Mouse (Mus musculus) embryonic fibroblast, embryonic 13.5 days (primary cell): ENCODE measurements around the gene Edc3. TPM values are rescaled to one million over a fixed set of nuclear protein-coding genes. Genes with fewer than 3 reads are reported as not detected.

Source experiments
- H3K27ac ChIP-seq: 2 replicates; pipeline ENCODE4 v1.5.1; 2012; ENCODE audit warnings: low read length, control low read depth, inconsistent platforms; ENCODE audit not compliant: insufficient read depth
- H3K4me1 ChIP-seq: 2 replicates; pipeline ENCODE4 v1.6.1; 2011; ENCODE audit warnings: low read length; ENCODE audit not compliant: control insufficient read depth, insufficient read depth
- H3K4me3 ChIP-seq: 2 replicates; pipeline ENCODE4 v1.5.1; 2011; ENCODE audit warnings: mild to moderate bottlenecking, control low read depth, low read length; ENCODE audit not compliant: insufficient read depth
- CTCF ChIP-seq: IDR thresholded peaks from 2 replicates; pipeline ENCODE4 v1.5.1; 2011; ENCODE audit warnings: mild to moderate bottlenecking, control low read depth, low read length, moderate library complexity, borderline replicate concordance; ENCODE audit not compliant: insufficient read depth
- POLR2A ChIP-seq: IDR thresholded peaks from 2 replicates; pipeline ENCODE4 v1.6.1; 2011; ENCODE audit warnings: low read depth, mild to moderate bottlenecking, control low read depth, low read length, moderate library complexity
- polyA plus RNA-seq: library from polyadenylated mRNA; stranded (reverse); fragments of >200 nt; gene quantifications from 2 replicates; pipeline ENCODE4 v1.2.4, GENCODE M21; 2011; ENCODE audit warnings: low read depth; ENCODE audit not compliant: missing spikeins, insufficient read length

The Edc3 gene
- polyA plus RNA-seq, 1 experiment = 16.6 TPM

- Histone ChIP-seq H3K4me3 (no peak overlapping the region), H3K27ac (no peak overlapping the region), H3K4me1 (no peaks in the 10 kb centered on the region)
- TF ChIP-seq POLR2A (no peak), CTCF (no peak)
Measured at GRCm38 (mm10) chr9:57669566-57669965, 38.8 kb upstream of the Edc3 start.

GRCm38 (mm10) chr9:57671037-57671436 is 37.3 kb upstream of the Edc3 start:
- Histone ChIP-seq H3K27ac (no peak overlapping the region), H3K4me3 (no peak overlapping the region), H3K4me1 (no peaks in the 10 kb centered on the region)
- TF ChIP-seq POLR2A (no peak), CTCF (no peak)

GRCm38 (mm10) chr9:57671500-57671899 is 36.8 kb upstream of the Edc3 start:
- Histone ChIP-seq H3K27ac (no peak overlapping the region), H3K4me1 (no peaks in the 10 kb centered on the region), H3K4me3 (no peak overlapping the region)
- TF ChIP-seq CTCF = no peak
- TF ChIP-seq POLR2A = no peak

GRCm38 (mm10) chr9:57681411-57681810 is 26.9 kb upstream of the Edc3 start:
- no peak for TF ChIP-seq POLR2A
- TF ChIP-seq CTCF = no peak
- Histone ChIP-seq H3K4me1 (no peaks in the 10 kb centered on the region), H3K27ac (no peak overlapping the region), H3K4me3 (no peak overlapping the region)

GRCm38 (mm10) chr9:57683520-57683919 is 24.8 kb upstream of the Edc3 start, which contains the start of gene Cyp1a2:
Cyp1a2 (minus strand) TSS chr9:57683703.
- Histone ChIP-seq H3K27ac (no peak within 1 kb of the TSS), H3K4me1 (no peaks in the 10 kb centered on the region), H3K4me3 (no peak within 1 kb of the TSS)
- no peak for TF ChIP-seq POLR2A
- no peak for TF ChIP-seq CTCF

GRCm38 (mm10) chr9:57686011-57686410 is 22.3 kb upstream of the Edc3 start:
- TF ChIP-seq CTCF = no peak
- no peak for TF ChIP-seq POLR2A
- Histone ChIP-seq H3K4me3 (no peak overlapping the region), H3K27ac (no peak overlapping the region), H3K4me1 (no peaks in the 10 kb centered on the region)

- no peak within 1 kb of the TSS for H3K27ac ChIP-seq
- no peak within 1 kb of the TSS for H3K4me3 ChIP-seq
- H3K4me1 ChIP-seq = no peaks in the 10 kb centered on the region
- TF ChIP-seq CTCF (no peak), POLR2A (no peak)
Measured at GRCm38 (mm10) chr9:57687751-57688150, 20.6 kb upstream of the Edc3 start, which contains the start of gene Cyp1a1. Cyp1a1 (plus strand) TSS chr9:57687928.

- H3K4me1 ChIP-seq = no peaks in the 10 kb centered on the region
- TF ChIP-seq CTCF = no peak
- no peak for TF ChIP-seq POLR2A
- no peak overlapping the region for H3K27ac ChIP-seq
- no peak overlapping the region for H3K4me3 ChIP-seq
Measured at GRCm38 (mm10) chr9:57688158-57688557, 20.2 kb upstream of the Edc3 start.

- no peak overlapping the region for H3K27ac ChIP-seq
- H3K4me3 ChIP-seq = no peak overlapping the region
- no peaks in the 10 kb centered on the region for H3K4me1 ChIP-seq
- no peak for TF ChIP-seq POLR2A
Measured at GRCm38 (mm10) chr9:57688606-57689005, 19.7 kb upstream of the Edc3 start.

GRCm38 (mm10) chr9:57694108-57694507 is 14.2 kb upstream of the Edc3 start:
- Histone ChIP-seq H3K4me3 (no peak overlapping the region), H3K27ac (no peak overlapping the region), H3K4me1 (no peaks in the 10 kb centered on the region)
- TF ChIP-seq CTCF (no peak), POLR2A (no peak)

- H3K27ac ChIP-seq = no peak overlapping the region
- no peaks in the 10 kb centered on the region for H3K4me1 ChIP-seq
- H3K4me3 ChIP-seq = no peak overlapping the region; the same call in 1 of the 2 replicates
- no peak for TF ChIP-seq POLR2A
Measured at GRCm38 (mm10) chr9:57696380-57697285, 11.7 kb upstream of the Edc3 start.

GRCm38 (mm10) chr9:57697380-57697779 is 11.0 kb upstream of the Edc3 start:
- no peak for TF ChIP-seq POLR2A
- Histone ChIP-seq H3K27ac (no peak overlapping the region), H3K4me1 (no peaks in the 10 kb centered on the region), H3K4me3 (no peak overlapping the region)
